Mouse (Mus musculus) G1E (cell line): Measurements from ENCODE around the gene Vmn1r66.

Experiments
- CTCF ChIP-seq: IDR thresholded peaks from 2 replicates; pipeline ENCODE4 v1.5.1; 2012; ENCODE audit warnings: low read depth, low read length, inconsistent platforms, mixed read lengths
- GATA1 ChIP-seq: IDR thresholded peaks from 2 replicates; pipeline ENCODE4 v1.6.1; 2012; ENCODE audit warnings: borderline replicate concordance, low read length, inconsistent platforms, mixed read lengths
- POLR2AphosphoS5 ChIP-seq: IDR thresholded peaks from 2 replicates; pipeline ENCODE4 v1.6.1; 2012; ENCODE audit warnings: low read depth, low read length, inconsistent platforms; ENCODE audit not compliant: insufficient replicate concordance
- TAL1 ChIP-seq: conservative IDR thresholded peaks from 2 replicates; pipeline ENCODE4 v1.6.1; 2012; ENCODE audit warnings: low read depth, low read length, inconsistent platforms, mixed read lengths

- TF ChIP-seq CTCF (no peak), GATA1 (no peak), POLR2AphosphoS5 (no peak), TAL1 (no peak)
These were observed 28.7 kb downstream of the Vmn1r66 start for GRCm38 (mm10) chr7:10249146-10249545.
